Mouse (Mus musculus) lung, embryonic 14.5 days (tissue): ENCODE results near the gene Elane. TPM values are rescaled to one million over a fixed set of nuclear protein-coding genes. Genes with fewer than 3 reads are reported as not detected.

Experiments used
- ATAC-seq: fragments of 200-750 bp; cut with Nextera tagmentation; 2 replicates; pipeline ENCODE4 v1.8.0; 2017; ENCODE audit warnings: mild to moderate bottlenecking, moderate TSS enrichment, moderate library complexity; ENCODE audit not compliant: insufficient read depth
- DNase-seq: peaks from one replicate; pipeline ENCODE4 v3.0.0-alpha.2; 2015
- H3K27ac ChIP-seq: fragments of 300-500 bp; sonication (generic); 2 replicates; pipeline ENCODE4 v1.5.1; 2014; ENCODE audit warnings: low read depth, mild to moderate bottlenecking, moderate library complexity
- H3K27me3 ChIP-seq: fragments of 300-500 bp; sonication (generic); 2 replicates; pipeline ENCODE4 v1.6.1; 2014; ENCODE audit warnings: low read length, control low read depth; ENCODE audit not compliant: insufficient read depth
- H3K36me3 ChIP-seq: fragments of 300-500 bp; sonication (generic); 2 replicates; pipeline ENCODE4 v1.6.1; 2014; ENCODE audit warnings: control low read depth; ENCODE audit not compliant: insufficient read depth
- H3K4me1 ChIP-seq: fragments of 300-500 bp; sonication (generic); 2 replicates; pipeline ENCODE4 v1.6.1; 2014; ENCODE audit warnings: antibody characterized with exemption, control low read depth; ENCODE audit not compliant: insufficient read depth
- H3K4me2 ChIP-seq: fragments of 300-500 bp; sonication (generic); 2 replicates; pipeline ENCODE4 v1.6.1; 2014; ENCODE audit warnings: mild to moderate bottlenecking
- H3K4me3 ChIP-seq: fragments of 300-500 bp; sonication (generic); 2 replicates; pipeline ENCODE4 v1.5.1; 2014; ENCODE audit warnings: low read depth, low read length
- H3K9ac ChIP-seq: fragments of 300-500 bp; sonication (generic); 2 replicates; pipeline ENCODE4 v1.6.1; 2014
- H3K9me3 ChIP-seq: fragments of 300-500 bp; sonication (generic); 2 replicates; pipeline ENCODE4 v1.6.1; 2016; ENCODE audit warnings: low read depth, low read length, control low read depth
- CTCF ChIP-seq: IDR thresholded peaks from 2 replicates; pipeline ENCODE4 v1.5.1; 2016; ENCODE audit warnings: antibody characterized with exemption, low read depth
- WGBS: fragments of 180-500 bp; shearing (Covaris S2); extraction: QIAGEN DNeasy Blood & Tissue Kit; methylation state at CpG from one replicate; pipeline ENCODE4 v1.1.7; 2014; 5-methylcytosine and 5-hydroxymethylcytosine counted together
- polyA plus RNA-seq: library from polyadenylated mRNA; unstranded; fragments of >200 nt; fragmentation: Nextera tagmentation; extraction: Ambion mirVana; gene quantifications from 2 replicates; pipeline ENCODE4 v1.2.1, GENCODE M21; 2014

The Elane gene
- polyA plus RNA-seq, 1 experiment from 2014 or later: 0.18 TPM

DNA sequence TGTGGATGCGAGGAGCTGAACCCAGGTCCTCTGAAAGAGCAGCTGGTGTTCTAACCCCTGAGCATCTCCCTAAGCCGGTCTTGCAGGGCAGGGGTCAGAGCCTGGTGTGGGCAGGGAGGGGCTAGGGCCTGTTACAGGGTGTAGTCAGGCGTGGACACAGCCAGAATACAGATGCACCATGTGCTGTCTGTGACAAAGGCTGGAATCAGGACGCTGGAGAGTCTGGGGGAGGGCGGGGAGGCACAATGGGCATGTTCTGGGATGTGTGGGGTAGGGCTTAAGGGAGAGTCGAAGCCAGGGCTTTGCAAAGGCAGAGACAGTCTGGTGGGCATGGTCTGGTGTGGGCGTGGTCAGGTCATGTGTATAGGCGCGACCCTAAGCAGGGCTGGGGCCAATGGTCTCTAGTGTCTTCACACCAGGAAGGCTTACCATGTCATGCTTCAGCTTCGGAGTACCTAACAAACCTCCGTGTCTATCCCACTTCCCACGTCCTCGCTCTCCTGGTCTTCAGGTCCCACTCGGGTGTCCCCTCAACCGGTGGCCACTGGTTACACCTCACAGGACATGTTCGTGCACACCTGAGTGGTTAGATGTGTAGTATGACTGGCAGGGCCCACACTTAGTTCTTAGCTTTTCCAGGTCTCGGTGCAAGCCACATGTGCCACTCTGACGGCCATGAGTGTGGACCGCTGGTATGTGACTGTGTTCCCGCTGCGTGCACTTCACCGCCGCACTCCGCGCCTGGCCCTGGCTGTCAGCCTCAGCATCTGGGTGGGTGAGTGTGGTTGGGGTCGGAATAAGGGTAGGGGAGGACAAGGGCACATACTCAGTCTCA, 34.2 kb downstream of the Elane start:
- H3K36me3 ChIP-seq: no peaks in the 10 kb centered on the region
- DNase-seq: no peak
- H3K4me2 ChIP-seq: peak overlapping the region; percentile 55; the same call in 1 of the 2 replicates
- TF ChIP-seq CTCF: no peak
- H3K27ac ChIP-seq: no peak overlapping the region
- H3K9me3 ChIP-seq: no peaks in the 10 kb centered on the region
- 17% methylated on average over 26 of the region's 26 CpGs for WGBS
- ATAC-seq: no peak
- peaks cover 5% of the 10 kb centered on the region; the same call in 1 of the 2 replicates for H3K4me1 ChIP-seq
- H3K27me3 ChIP-seq: peaks cover 61% of the 10 kb centered on the region
- H3K4me3 ChIP-seq: peak overlapping the region; percentile 28
- H3K9ac ChIP-seq: no peak overlapping the region

- Histone ChIP-seq H3K27me3 (peaks cover 61% of the 10 kb centered on the region), H3K4me2 (peak within 1 kb of the TSS; percentile 55), H3K4me3 (peak within 1 kb of the TSS; percentile 28), H3K9ac (peak within 1 kb of the TSS; percentile 34; the same call in 1 of the 2 replicates), H3K4me1 (peaks cover 2% of the 10 kb centered on the region; the same call in 1 of the 2 replicates), H3K27ac (no peak within 1 kb of the TSS), H3K9me3 (no peaks in the 10 kb centered on the region), H3K36me3 (no peaks in the 10 kb centered on the region)
- DNase-seq (no peak), ATAC-seq (no peak)
- WGBS: 4% methylated on average over 39 of the region's 41 CpGs
- no peak for TF ChIP-seq CTCF
Observed at GRCm38 (mm10) chr10:79920958-79921535, 35.0 kb downstream of the Elane start, which contains the start of gene R3hdm4. Gene R3hdm4 (minus strand): TSS chr10:79921208.

DNA sequence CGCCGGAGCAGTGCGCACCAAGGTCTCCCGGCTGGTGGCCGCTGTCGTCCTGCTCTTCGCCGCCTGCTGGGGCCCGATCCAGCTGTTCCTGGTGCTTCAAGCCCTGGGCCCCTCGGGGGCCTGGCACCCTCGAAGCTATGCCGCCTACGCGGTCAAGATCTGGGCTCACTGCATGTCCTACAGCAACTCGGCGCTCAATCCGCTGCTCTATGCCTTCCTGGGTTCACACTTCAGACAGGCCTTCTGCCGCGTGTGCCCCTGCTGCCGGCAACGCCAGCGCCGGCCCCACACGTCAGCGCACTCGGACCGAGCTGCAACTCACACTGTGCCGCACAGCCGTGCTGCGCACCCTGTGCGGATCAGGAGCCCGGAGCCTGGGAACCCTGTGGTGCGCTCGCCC, 35.5 kb downstream of the Elane start:
- no peaks in the 10 kb centered on the region for H3K36me3 ChIP-seq
- ATAC-seq (no peak), DNase-seq (peak; percentile 48)
- WGBS: 2% methylated on average over 34 of the region's 34 CpGs
- no peaks in the 10 kb centered on the region for H3K9me3 ChIP-seq
- peak overlapping the region; percentile 34; the same call in 1 of the 2 replicates for H3K9ac ChIP-seq
- no peaks in the 10 kb centered on the region; the same call in 1 of the 2 replicates for H3K4me1 ChIP-seq
- peaks cover 61% of the 10 kb centered on the region for H3K27me3 ChIP-seq
- no peak overlapping the region for H3K27ac ChIP-seq
- TF ChIP-seq CTCF: no peak
- H3K4me3 ChIP-seq: peak overlapping the region; percentile 28
- H3K4me2 ChIP-seq: peak overlapping the region; percentile 55

DNA sequence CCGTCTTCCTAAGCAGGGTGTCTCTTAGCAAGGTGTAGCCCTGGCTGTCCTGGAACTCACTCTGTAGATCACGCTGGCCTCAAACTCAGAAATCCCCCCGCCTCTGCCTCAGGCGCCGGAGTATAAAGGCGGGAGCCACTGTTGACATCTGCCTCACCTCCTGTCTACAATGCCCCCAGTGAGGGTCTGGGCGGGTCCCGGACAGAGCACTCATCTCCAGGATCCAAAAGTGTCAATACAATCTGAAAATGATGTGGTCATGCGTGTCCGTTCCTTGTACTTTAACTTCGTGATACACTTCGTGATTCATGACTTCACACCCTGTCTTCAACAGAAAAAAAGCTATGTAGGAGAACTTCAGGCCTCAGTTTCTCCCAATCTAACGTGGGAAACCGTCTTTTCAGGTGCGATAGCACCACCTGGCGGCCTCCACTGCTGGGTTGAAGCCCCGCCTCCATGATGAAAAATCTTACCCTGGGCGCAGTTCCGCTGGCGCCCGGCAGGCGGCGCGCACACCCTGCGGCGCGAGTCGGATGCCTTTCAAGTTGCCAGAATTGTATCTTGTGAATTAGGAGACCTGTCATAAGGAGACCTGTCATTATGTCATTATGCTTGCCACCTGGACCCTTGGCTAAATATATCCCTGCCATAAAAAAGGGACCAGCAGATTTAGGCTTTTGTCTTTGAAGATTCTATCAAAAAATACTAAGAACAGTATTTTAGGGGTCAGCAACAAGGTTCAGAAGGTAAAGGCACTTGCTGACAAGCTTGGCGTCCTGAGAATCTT, 39.1 kb downstream of the Elane start:
- peak; percentile 100 for TF ChIP-seq CTCF

GRCm38 (mm10) chr10:79925785-79926490, 39.9 kb downstream of the Elane start:
- H3K9ac ChIP-seq: peak overlapping the region; percentile 64
- TF ChIP-seq CTCF: no peak

More for the DNA sequence above, 39.1 kb downstream of the Elane start:
- H3K27ac ChIP-seq: no peak overlapping the region
- ATAC-seq (no peak; the same call in 1 of the 2 replicates), DNase-seq (peak; percentile 95)
- WGBS: 11% methylated on average over 29 of the region's 29 CpGs
- H3K27me3 ChIP-seq: peaks cover 33% of the 10 kb centered on the region
- no peak overlapping the region for H3K9ac ChIP-seq
- peak overlapping the region; percentile 98 for H3K4me2 ChIP-seq
- H3K9me3 ChIP-seq: no peaks in the 10 kb centered on the region
- H3K36me3 ChIP-seq: no peaks in the 10 kb centered on the region
- peaks cover 8% of the 10 kb centered on the region for H3K4me1 ChIP-seq
- peak overlapping the region; percentile 94; the same call in 1 of the 2 replicates for H3K4me3 ChIP-seq

More at GRCm38 (mm10) chr10:79925785-79926490, 39.9 kb downstream of the Elane start:
- Histone ChIP-seq H3K36me3 (peaks cover 4% of the 10 kb centered on the region; the same call in 1 of the 2 replicates), H3K4me2 (peak overlapping the region; percentile 98), H3K4me1 (peaks cover 8% of the 10 kb centered on the region), H3K4me3 (peak overlapping the region; percentile 94), H3K9me3 (no peaks in the 10 kb centered on the region), H3K27ac (no peak overlapping the region), H3K27me3 (peaks cover 25% of the 10 kb centered on the region)
- peak; percentile 42 for DNase-seq
- WGBS: 7% methylated on average over 15 of the region's 15 CpGs
- ATAC-seq: peak; percentile 2; the same call in 1 of the 2 replicates
